Mouse (Mus musculus): ENCODE data around the gene Nrros.
A peak's percentile ranks its signal among the peaks of the same experiment; 100 is the strongest.

DNA sequence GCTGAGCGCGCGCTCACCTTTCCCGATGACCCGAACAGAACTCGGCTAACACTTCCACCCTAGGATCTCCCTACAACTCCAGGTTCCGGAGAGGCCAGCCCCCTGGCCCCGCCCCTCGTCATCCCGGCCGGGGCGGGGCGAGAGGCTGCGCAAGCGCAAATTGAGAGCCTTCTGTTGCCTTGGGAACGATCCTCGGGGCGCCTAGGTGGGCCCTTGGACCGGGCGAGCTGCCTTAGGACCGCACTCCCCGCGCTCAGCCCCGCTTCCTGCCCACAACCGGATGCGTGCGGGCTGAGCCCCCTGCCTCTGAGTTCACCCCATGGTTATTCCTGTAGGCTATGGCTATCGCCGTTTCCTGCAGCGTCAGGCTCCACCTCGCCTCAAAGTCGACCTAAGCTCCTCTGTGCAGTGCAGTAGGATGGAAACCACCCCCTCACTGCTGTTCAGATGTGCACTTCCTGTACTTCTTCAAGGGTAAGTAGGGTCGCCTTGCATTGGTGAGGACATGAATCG, 65.7 kb downstream of the Nrros start, which contains the start of the genes Pigx and Cep19:
- TF ChIP-seq CTCF (IDR thresholded peaks at IDR 0.05), result no peak
- peak; percentile 74 for TF ChIP-seq POLR2A (IDR thresholded peaks at IDR 0.05; ENCODE audit: insufficient read depth, low read depth, low read length)
- 0 out of 2 replicates have a peak, but pooled peaks have one; percentile 37 for TF ChIP-seq EP300 (IDR thresholded peaks at IDR 0.05; ENCODE audit: insufficient read depth, low read depth, low read length)
